Mouse (Mus musculus) large intestine, adult 2 months (tissue): ENCODE results near the gene Hoxa3. TPM values are rescaled to one million over a fixed set of nuclear protein-coding genes. Genes with fewer than 3 reads are reported as not detected.

ENCODE experiments used
- DNase-seq: peaks from one replicate; pipeline ENCODE4 v3.0.0-alpha.2; 2012; ENCODE audit warnings: low read depth, low spot score
- WGBS: fragments of 180-500 bp; shearing (Covaris S2); methylation state at CpG from one replicate; pipeline ENCODE4 v1.1.7; 2018; 5-methylcytosine and 5-hydroxymethylcytosine counted together
- polyA plus RNA-seq: library from polyadenylated mRNA; depleted of rRNA; stranded (reverse); fragments of >200 nt; gene quantifications from 2 replicates; pipeline ENCODE4 v1.2.3, GENCODE M21; 2012

Hoxa3 gene
- polyA plus RNA-seq, 1 experiment: 1.6 TPM

- DNase-seq: no peak
- WGBS: 88% methylated on average over 17 of the region's 17 CpGs
Observed at GRCm38 (mm10) chr6:52163366-52164031, 49.6 kb downstream of the Hoxa3 start.

- DNase-seq: no peak
- 81% methylated on average over 14 of the region's 14 CpGs for WGBS
Observed at GRCm38 (mm10) chr6:52162611-52163365, 50.3 kb downstream of the Hoxa3 start.

DNA sequence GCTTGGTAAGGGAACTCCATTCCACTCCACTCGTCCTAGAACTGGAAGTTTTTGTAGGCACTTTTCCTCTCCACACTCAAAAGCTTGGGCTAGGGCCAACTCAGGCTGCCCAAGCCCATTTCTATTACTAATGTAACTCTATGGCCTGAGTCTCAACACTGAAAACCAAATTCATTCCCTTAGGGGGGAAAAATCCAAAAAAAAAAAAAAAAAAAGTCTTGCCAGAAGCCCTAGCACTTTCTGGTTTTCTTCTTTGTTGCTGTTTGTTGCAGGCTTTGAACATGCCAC is 51.1 kb downstream of the Hoxa3 start:
- no peak for DNase-seq
- WGBS: 69% methylated on average over 1 of the region's 1 CpGs

DNA sequence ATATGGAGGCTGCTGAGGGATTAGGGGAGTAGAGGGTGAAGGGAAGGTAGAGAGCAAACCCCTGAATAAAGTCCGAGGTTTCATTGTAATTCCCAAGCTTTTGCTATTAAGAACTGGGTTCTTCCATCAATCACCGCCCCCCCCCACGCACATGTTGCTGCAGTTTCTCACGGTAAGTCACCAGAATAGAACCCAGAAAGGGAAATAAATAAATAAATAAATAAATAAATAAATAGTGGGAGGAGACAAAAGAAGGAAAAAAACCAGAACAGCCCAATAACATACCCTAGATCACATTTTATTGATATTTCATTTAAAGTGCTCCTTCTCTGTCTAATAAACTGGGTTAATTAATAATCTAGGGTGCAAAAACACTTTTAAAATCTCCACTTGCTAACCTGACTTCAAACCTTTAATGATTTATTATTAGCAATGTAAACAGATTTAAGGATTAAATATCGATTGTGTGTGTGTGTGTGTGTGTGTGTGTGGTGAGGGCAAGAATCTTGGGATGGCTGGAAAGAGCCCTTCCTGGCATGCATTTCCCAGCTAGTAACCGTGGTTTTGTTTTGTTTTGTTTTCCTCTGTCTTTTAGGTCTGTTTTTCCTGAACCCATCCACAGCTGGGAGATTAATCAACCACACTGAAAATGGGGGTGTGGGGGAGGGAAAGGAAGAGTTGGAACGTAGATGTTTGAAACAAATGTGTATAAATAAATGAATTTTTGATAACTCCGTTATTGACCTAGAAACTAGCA is 51.6 kb downstream of the Hoxa3 start:
- WGBS: 46% methylated on average over 8 of the region's 8 CpGs
- no peak for DNase-seq

GRCm38 (mm10) chr6:52160511-52161335 is 52.4 kb downstream of the Hoxa3 start:
- no peak for DNase-seq
- WGBS: 6% methylated on average over 30 of the region's 30 CpGs

GRCm38 (mm10) chr6:52159979-52160378 is 53.2 kb downstream of the Hoxa3 start:
- no peak for DNase-seq
- WGBS: 19% methylated on average over 9 of the region's 9 CpGs

- 29% methylated on average over 12 of the region's 12 CpGs for WGBS
- DNase-seq: no peak
Observed at GRCm38 (mm10) chr6:52159164-52159761, 53.9 kb downstream of the Hoxa3 start.

DNA sequence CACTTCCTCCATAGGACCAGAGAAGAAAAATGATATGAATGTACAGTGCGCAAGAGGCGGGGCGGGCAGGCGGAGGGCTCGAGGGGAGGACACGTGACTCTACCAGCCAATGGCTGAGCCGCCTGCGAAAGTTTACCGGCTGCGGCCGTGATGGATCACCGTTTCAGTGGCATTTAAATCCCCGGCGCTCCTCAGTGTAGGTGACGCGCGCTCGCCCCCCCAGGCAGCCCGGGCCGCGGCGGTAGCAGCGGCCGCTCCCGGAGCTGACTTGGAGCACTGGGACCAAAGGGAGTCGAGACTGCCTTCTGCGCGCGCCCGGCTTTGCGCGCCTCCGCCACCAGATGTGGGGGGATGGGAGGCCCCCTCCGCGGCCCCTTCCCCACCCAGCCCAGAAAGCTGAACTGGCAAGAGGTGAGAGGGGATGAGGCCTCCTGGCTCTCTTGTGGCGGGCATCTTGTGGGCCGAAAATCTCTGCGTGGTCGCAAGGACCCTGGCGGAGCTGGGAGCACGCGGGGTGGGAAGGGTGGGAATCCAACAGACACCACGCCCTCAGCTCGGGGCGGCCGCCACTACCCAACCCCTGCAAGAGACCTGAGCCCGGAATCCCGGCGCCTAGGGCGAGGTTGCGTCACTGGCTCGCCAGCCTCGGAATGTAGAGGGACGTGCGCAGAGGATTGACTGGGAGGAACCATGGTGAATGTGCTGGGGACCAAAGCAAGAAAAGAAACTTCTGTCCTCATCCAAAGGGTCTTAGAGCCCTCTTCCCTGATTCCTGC is 54.7 kb downstream of the Hoxa3 start, which contains the start of gene Hoxa1:
Gene Hoxa1 (minus strand): TSS at position 42 of the 776 bp plus-strand sequence.
- WGBS: under 1% methylated on average over 55 of the region's 55 CpGs
- no peak for DNase-seq

GRCm38 (mm10) chr6:52157466-52158275 is 55.5 kb downstream of the Hoxa3 start:
- 8% methylated on average over 32 of the region's 32 CpGs for WGBS
- DNase-seq: no peak

- DNase-seq: no peak
- 46% methylated on average over 20 of the region's 20 CpGs for WGBS
Observed at GRCm38 (mm10) chr6:52156551-52157200, 56.5 kb downstream of the Hoxa3 start.

- 92% methylated on average over 3 of the region's 3 CpGs for WGBS
Observed at GRCm38 (mm10) chr6:52155471-52155870, 57.7 kb downstream of the Hoxa3 start.

GRCm38 (mm10) chr6:52154044-52154443 is 59.1 kb downstream of the Hoxa3 start:
- 80% methylated on average over 5 of the region's 5 CpGs for WGBS
- no peak for DNase-seq

More at GRCm38 (mm10) chr6:52155471-52155870, 57.7 kb downstream of the Hoxa3 start:
- no peak for DNase-seq

GRCm38 (mm10) chr6:52153270-52153669 is 59.9 kb downstream of the Hoxa3 start:
- no peak for DNase-seq
- 43% methylated on average over 6 of the region's 6 CpGs for WGBS

GRCm38 (mm10) chr6:52152226-52153193 is 60.6 kb downstream of the Hoxa3 start:
- no peak for DNase-seq
- WGBS: 60% methylated on average over 16 of the region's 16 CpGs

DNA sequence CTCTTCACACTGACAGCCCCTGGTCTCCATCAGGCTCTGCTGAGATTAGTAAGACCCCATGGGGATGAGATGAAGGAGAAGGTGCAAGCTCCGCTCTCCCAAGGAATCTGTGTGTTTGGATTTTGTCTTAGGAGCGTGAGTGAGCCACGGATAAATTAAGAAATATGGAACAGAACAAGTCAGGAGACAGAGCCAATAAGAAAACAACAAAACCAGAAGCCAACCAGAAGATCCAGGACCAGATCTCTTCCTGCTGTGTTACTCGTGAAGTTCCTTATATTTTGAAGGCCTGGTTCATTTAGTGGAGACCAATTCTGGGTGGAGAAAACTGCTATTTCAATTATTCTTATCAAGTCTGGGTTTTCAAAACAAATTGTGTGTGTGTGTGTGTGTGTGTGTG is 61.6 kb downstream of the Hoxa3 start:
- 76% methylated on average over 4 of the region's 4 CpGs for WGBS
- DNase-seq: no peak

- DNase-seq: no peak
- 40% methylated on average over 16 of the region's 16 CpGs for WGBS
Observed at GRCm38 (mm10) chr6:52150401-52150966, 62.7 kb downstream of the Hoxa3 start.
